Mouse (Mus musculus) small intestine, adult 2 months (tissue): ENCODE measurements around the gene Tdp1. TPM values are rescaled to one million over a fixed set of nuclear protein-coding genes. Genes with fewer than 3 reads are reported as not detected.

Source experiments
- H3K27ac ChIP-seq: fragments of 200-500 bp; 2 replicates; pipeline ENCODE4 v1.5.1; 2012; ENCODE audit warnings: low read depth, low read length, control low read depth, inconsistent platforms; ENCODE audit not compliant: insufficient read depth
- H3K27me3 ChIP-seq: fragments of 200-500 bp; 2 replicates; pipeline ENCODE4 v1.6.1; 2012; ENCODE audit warnings: mild to moderate bottlenecking, moderate library complexity, low read length, inconsistent platforms; ENCODE audit not compliant: control insufficient read depth, insufficient read depth
- H3K36me3 ChIP-seq: fragments of 200-500 bp; 2 replicates; pipeline ENCODE4 v1.6.1; 2012; ENCODE audit warnings: mild to moderate bottlenecking, low read length, control low read depth, inconsistent platforms; ENCODE audit not compliant: control insufficient read depth, insufficient read depth
- H3K4me1 ChIP-seq: fragments of 200-500 bp; 2 replicates; pipeline ENCODE4 v1.6.1; 2012; ENCODE audit warnings: low read length, inconsistent platforms, mixed read lengths; ENCODE audit not compliant: control insufficient read depth, insufficient read depth, insufficient read length
- H3K4me3 ChIP-seq: fragments of 200-500 bp; 2 replicates; pipeline ENCODE4 v1.5.1; 2012; ENCODE audit warnings: low read depth, mild to moderate bottlenecking, control low read depth, inconsistent platforms, low read length, moderate library complexity
- CTCF ChIP-seq: fragments of 200-500 bp; IDR thresholded peaks from 2 replicates; pipeline ENCODE4 v1.5.1; 2012; ENCODE audit warnings: low read depth, mild to moderate bottlenecking, control low read depth, inconsistent platforms, low read length, moderate library complexity, mixed read lengths; ENCODE audit not compliant: insufficient replicate concordance, insufficient read length; ENCODE audit errors: extremely low read depth
- POLR2A ChIP-seq: fragments of 200-500 bp; IDR thresholded peaks from 2 replicates; pipeline ENCODE4 v1.6.1; 2012; ENCODE audit warnings: low read depth, mild to moderate bottlenecking, control low read depth, inconsistent platforms, low read length, moderate library complexity
- WGBS: fragments of 180-500 bp; shearing (Covaris S2); methylation state at CpG from one replicate; pipeline ENCODE4 v1.1.7; 2018; 5-methylcytosine and 5-hydroxymethylcytosine counted together
- polyA plus RNA-seq: library from polyadenylated mRNA; depleted of rRNA; stranded (reverse); fragments of >200 nt; gene quantifications from 2 replicates; pipeline ENCODE4 v1.2.3, GENCODE M21; 2012

The Tdp1 gene
- polyA plus RNA-seq, 1 experiment: 5.4 TPM

- H3K4me1 ChIP-seq: no peaks in the 10 kb centered on the region
- no peaks in the 10 kb centered on the region for H3K27me3 ChIP-seq
- TF ChIP-seq CTCF (no peak), POLR2A (no peak)
- WGBS: 82% methylated on average over 1 of the region's 1 CpGs
- H3K27ac ChIP-seq: no peak overlapping the region
- no peak overlapping the region for H3K4me3 ChIP-seq
- no peaks in the 10 kb centered on the region for H3K36me3 ChIP-seq
Observed at GRCm38 (mm10) chr12:99868821-99869220, 15.5 kb upstream of the Tdp1 start.

GRCm38 (mm10) chr12:99873443-99873842 lies 10.9 kb upstream of the Tdp1 start:
- WGBS: 73% methylated on average over 3 of the region's 3 CpGs
- no peak overlapping the region for H3K27ac ChIP-seq
- H3K36me3 ChIP-seq: no peaks in the 10 kb centered on the region
- peaks cover 3% of the 10 kb centered on the region; the same call in 1 of the 2 replicates for H3K4me1 ChIP-seq
- H3K4me3 ChIP-seq: no peak overlapping the region
- TF ChIP-seq CTCF: no peak
- no peak for TF ChIP-seq POLR2A
- no peaks in the 10 kb centered on the region for H3K27me3 ChIP-seq

- H3K27me3 ChIP-seq: no peaks in the 10 kb centered on the region
- H3K36me3 ChIP-seq: no peaks in the 10 kb centered on the region
- peaks cover 3% of the 10 kb centered on the region; the same call in 1 of the 2 replicates for H3K4me1 ChIP-seq
- no peak overlapping the region for H3K4me3 ChIP-seq
- TF ChIP-seq POLR2A (no peak), CTCF (no peak)
- H3K27ac ChIP-seq: no peak overlapping the region
- 74% methylated on average over 6 of the region's 6 CpGs for WGBS
Observed at GRCm38 (mm10) chr12:99874609-99875008, 9.7 kb upstream of the Tdp1 start.

GRCm38 (mm10) chr12:99883000-99883712 lies 1.2 kb upstream of the Tdp1 start:
- Histone ChIP-seq H3K27me3 (no peaks in the 10 kb centered on the region), H3K36me3 (no peaks in the 10 kb centered on the region), H3K4me1 (peaks cover 3% of the 10 kb centered on the region; the same call in 1 of the 2 replicates), H3K27ac (no peak overlapping the region; the same call in 1 of the 2 replicates), H3K4me3 (peak overlapping the region; percentile 69)
- peak; percentile 25; the same call in 1 of the 2 replicates for TF ChIP-seq POLR2A
- no peak for TF ChIP-seq CTCF
- WGBS: under 1% methylated on average over 38 of the region's 38 CpGs

- TF ChIP-seq CTCF: no peak
- no peak for TF ChIP-seq POLR2A
- WGBS: under 1% methylated on average over 11 of the region's 11 CpGs
- no peaks in the 10 kb centered on the region for H3K36me3 ChIP-seq
Observed at GRCm38 (mm10) chr12:99883713-99884105, 608 bp upstream of the Tdp1 start.

GRCm38 (mm10) chr12:99885282-99885901 lies 1.1 kb downstream of the Tdp1 start:
- Histone ChIP-seq H3K4me3 (peak overlapping the region; percentile 85), H3K4me1 (peaks cover 3% of the 10 kb centered on the region; the same call in 1 of the 2 replicates), H3K27me3 (no peaks in the 10 kb centered on the region), H3K27ac (no peak overlapping the region), H3K36me3 (no peaks in the 10 kb centered on the region)
- 59% methylated on average over 8 of the region's 8 CpGs for WGBS
- no peak for TF ChIP-seq POLR2A
- no peak for TF ChIP-seq CTCF

More at GRCm38 (mm10) chr12:99883713-99884105, 608 bp upstream of the Tdp1 start:
- Histone ChIP-seq H3K27me3 (no peaks in the 10 kb centered on the region), H3K4me1 (peaks cover 3% of the 10 kb centered on the region; the same call in 1 of the 2 replicates), H3K4me3 (peak overlapping the region; percentile 85; the same call in 1 of the 2 replicates), H3K27ac (peak overlapping the region; percentile 64)

GRCm38 (mm10) chr12:99897846-99898245 lies 13.5 kb downstream of the Tdp1 start:
- Histone ChIP-seq H3K27ac (no peak overlapping the region), H3K27me3 (no peaks in the 10 kb centered on the region), H3K4me1 (no peaks in the 10 kb centered on the region), H3K4me3 (no peak overlapping the region), H3K36me3 (no peaks in the 10 kb centered on the region)
- 81% methylated on average over 4 of the region's 4 CpGs for WGBS
- TF ChIP-seq CTCF (no peak), POLR2A (no peak)
